Mouse (Mus musculus): ENCODE results near the gene Dact3. TPM values are rescaled to one million over a fixed set of nuclear protein-coding genes. Genes with fewer than 3 reads are reported as not detected.

The Dact3 gene
- total RNA-seq, 2 experiments from 2014 or later, result 5.7 to 7.0 TPM

GRCm38 (mm10) chr7:16917447-16917846 is 42.3 kb downstream of the Dact3 start:
- no peak for DNase-seq

GRCm38 (mm10) chr7:16918014-16918413 is 42.9 kb downstream of the Dact3 start:
- DNase-seq, result no peak

- DNase-seq, result no peak
Observed at GRCm38 (mm10) chr7:16918670-16919069, 43.6 kb downstream of the Dact3 start.

- peak; percentile 69 for DNase-seq
Observed at GRCm38 (mm10) chr7:16919395-16920149, 44.5 kb downstream of the Dact3 start.

GRCm38 (mm10) chr7:16920150-16920579 is 45.0 kb downstream of the Dact3 start:
- no peak for DNase-seq

GRCm38 (mm10) chr7:16920818-16921791 is 46.0 kb downstream of the Dact3 start:
- DNase-seq, result peak; percentile 64

GRCm38 (mm10) chr7:16921881-16922335 is 46.8 kb downstream of the Dact3 start:
- no peak for DNase-seq

- DNase-seq, result no peak
Observed at GRCm38 (mm10) chr7:16922360-16922973, 47.4 kb downstream of the Dact3 start.

GRCm38 (mm10) chr7:16923283-16924036 is 48.3 kb downstream of the Dact3 start:
- no peak for DNase-seq

GRCm38 (mm10) chr7:16924037-16924834 is 49.1 kb downstream of the Dact3 start, which contains the start of gene Calm3:
Calm3 (minus strand) TSS chr7:16924114.
- peak; percentile 99 for DNase-seq

GRCm38 (mm10) chr7:16928341-16928740 is 53.2 kb downstream of the Dact3 start:
- no peak for DNase-seq

- DNase-seq, result peak; percentile 76
Observed at GRCm38 (mm10) chr7:16930850-16931249, 55.7 kb downstream of the Dact3 start.

- DNase-seq, result peak; percentile 88
Observed at GRCm38 (mm10) chr7:16931968-16932627, 57.0 kb downstream of the Dact3 start.

GRCm38 (mm10) chr7:16932704-16933577 is 57.8 kb downstream of the Dact3 start:
- DNase-seq, result peak; percentile 68

Other genes starting within 250 kb of the Dact3 start
- gene Ceacam15, start 199.6 kb upstream of the Dact3 start, total RNA-seq (2021), result not detected
- not detected for gene Ceacam9, start 153.4 kb upstream of the Dact3 start, total RNA-seq (2021)
- gene Ap2s1, start 136.9 kb upstream of the Dact3 start, total RNA-seq (2021), result 100 to 1,000 TPM; 154 to 156 TPM
- gene Slc1a5, start 94.0 kb upstream of the Dact3 start, total RNA-seq (2021), result 100 to 1,000 TPM; 108 to 109 TPM
- 10 to 100 TPM; 63.8 to 72.8 TPM for gene Strn4, start 59.4 kb upstream of the Dact3 start, total RNA-seq (2021)
- gene Fkrp, start 58.6 kb upstream of the Dact3 start, total RNA-seq (2021), result 10 to 100 TPM; 22.4 to 22.6 TPM
- gene Prkd2, start 32.4 kb upstream of the Dact3 start, total RNA-seq (2021), result 10 to 100 TPM; 22.2 to 27.2 TPM
- gene Gng8, start 16.5 kb downstream of the Dact3 start, total RNA-seq (2021), result 1 to 10 TPM in 1 of 2 experiments, under 1 TPM in 1; 0.84 to 2.0 TPM
- gene Ptgir, start 31.2 kb downstream of the Dact3 start, total RNA-seq (2021), result 1 to 10 TPM; 1.2 to 2.0 TPM
- 100 to 1,000 TPM; 224 to 252 TPM for gene Calm3, start 48.8 kb downstream of the Dact3 start, total RNA-seq (2021)
- gene Pnmal2, start 69.4 kb downstream of the Dact3 start, total RNA-seq (2021), result 10 to 100 TPM; 18.3 to 23.9 TPM
- gene Pnmal1, start 84.4 kb downstream of the Dact3 start, total RNA-seq (2021), result 1 to 10 TPM; 4.5 to 5.1 TPM
- gene Gm42372, start 107.8 kb downstream of the Dact3 start, total RNA-seq (2021), result 1 to 10 TPM; 1.3 to 1.8 TPM
- gene Ccdc8, start 117.4 kb downstream of the Dact3 start, total RNA-seq (2021), result 10 to 100 TPM; 16.2 to 21.2 TPM
- 10 to 100 TPM; 81.5 to 90.1 TPM for gene Ppp5c, start 152.6 kb downstream of the Dact3 start, total RNA-seq (2021)
- 1 to 10 TPM; 4.9 to 6.7 TPM for gene Hif3a, start 187.1 kb downstream of the Dact3 start, total RNA-seq (2021)
- gene Psg16, start 198.7 kb downstream of the Dact3 start, total RNA-seq (2021), result under 1 TPM; 0.30 to 0.42 TPM

Measured in adrenal gland, postnatal 10 days (tissue).